Comparison of ENCODE assay signal across 18 mouse cellular contexts in the genomic region with DNA sequence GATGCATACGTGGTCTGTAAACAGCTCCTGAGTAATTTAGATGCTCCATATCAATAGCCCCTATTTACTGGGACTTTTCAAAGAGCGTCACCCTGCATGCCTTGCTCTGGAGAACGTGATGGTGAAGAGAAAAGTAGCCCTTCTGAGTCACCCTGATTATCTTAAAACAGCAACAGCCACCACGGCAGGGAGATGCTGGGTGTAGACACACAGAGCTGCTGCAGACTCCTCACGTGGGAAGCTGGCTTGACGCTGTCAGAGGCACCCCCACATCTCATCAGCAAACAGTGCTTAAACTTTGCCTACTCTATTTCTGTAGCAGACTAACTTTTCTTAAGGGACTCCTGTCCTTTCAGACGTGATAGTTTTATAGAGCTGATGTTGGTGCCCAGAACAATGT.
DNase-seq lines count a peak whose midpoint lies in the region; ATAC-seq lines count a peak whose summit lies in the region.
"Had no signal": no experiment of that assay in that cellular context is flagged by ENCODE, and none has a peak within 500 bp of the region (broad histone marks: within the 10 kb centered on the region; RNA-seq: fewer than 3 reads in every experiment).

No protein-coding gene starts in this region.

- H3K9me3 ChIP-seq in heart, embryonic 13.5 days: no peaks in the 10 kb centered on the region
- H3K9me3 ChIP-seq in heart, embryonic 10.5 days: no peaks in the 10 kb centered on the region
- H3K9me3 ChIP-seq: embryonic facial prominence, embryonic 13.5 days; hindbrain, embryonic 10.5 days; limb, embryonic 10.5 days; liver, embryonic 13.5 days; megakaryocyte, embryonic 14.5 days had no signal

- H3K4me2 ChIP-seq in heart, embryonic 13.5 days: peak overlapping the region; percentile 22
- H3K4me2 ChIP-seq: embryonic facial prominence, embryonic 13.5 days; liver, embryonic 13.5 days had no signal

- WGBS in heart, embryonic 13.5 days: 9% methylated on average over 7 of the region's 7 CpGs
- WGBS in heart, embryonic 10.5 days: 27% methylated on average over 7 of the region's 7 CpGs

- no peaks in the 10 kb centered on the region for H3K27me3 ChIP-seq in heart, embryonic 13.5 days (replicated peaks)
- no peaks in the 10 kb centered on the region for H3K27me3 ChIP-seq in heart, embryonic 10.5 days (ENCODE audit: insufficient read depth, poor library complexity, severe bottlenecking)
- H3K27me3 ChIP-seq: embryonic facial prominence, embryonic 13.5 days; liver, embryonic 13.5 days; megakaryocyte, embryonic 14.5 days had no signal

- H3K9ac ChIP-seq in heart, embryonic 13.5 days: no peak overlapping the region
- H3K9ac ChIP-seq: embryonic facial prominence, embryonic 13.5 days; liver, embryonic 13.5 days had no signal

- no peaks in the 10 kb centered on the region for H3K36me3 ChIP-seq in heart, embryonic 13.5 days
- no peaks in the 10 kb centered on the region for H3K36me3 ChIP-seq in heart, embryonic 10.5 days
- H3K36me3 ChIP-seq: embryonic facial prominence, embryonic 13.5 days; hindbrain, embryonic 10.5 days; limb, embryonic 10.5 days; liver, embryonic 13.5 days had no signal

- H3K27ac ChIP-seq in heart, embryonic 13.5 days (replicated peaks): no peak overlapping the region
- H3K27ac ChIP-seq in heart, embryonic 10.5 days: no peak overlapping the region
- H3K27ac ChIP-seq: embryonic facial prominence, embryonic 13.5 days; hindbrain, embryonic 10.5 days; limb, embryonic 10.5 days; liver, embryonic 13.5 days; stomach, postnatal 0 days had no signal

- DNase-seq in heart, embryonic 10.5 days (ENCODE audit: low spot score): no peak
- peak; percentile 19 for DNase-seq in MEL-GATA-1-ER (ENCODE audit: extremely low read depth, low read depth)
- DNase-seq in left cerebral cortex, adult 18-20 months (ENCODE audit: low spot score in 2 of 2): peak; percentile 28 to 68
- DNase-seq in right cerebral cortex, postnatal 10 days (ENCODE audit: low spot score in 2 of 2): peak; percentile 53 to 59
- DNase-seq in adrenal gland, adult 8-10 months: no peak
- DNase-seq in layer of hippocampus, adult 9-11 months: no peak
- no peak for DNase-seq in urinary bladder, postnatal 36 days (ENCODE audit: low spot score in 2 of 2)
- DNase-seq: adrenal gland, adult 2 months; cerebellum, adult 2 months; liver, embryonic 13.5 days; lung, postnatal 10 days; thymus, postnatal 36 days had no signal

- H3K4me1 ChIP-seq in heart, embryonic 13.5 days: peaks cover 15% of the 10 kb centered on the region
- H3K4me1 ChIP-seq in heart, embryonic 10.5 days: peaks cover 17% of the 10 kb centered on the region; the same call in 1 of the 2 replicates
- H3K4me1 ChIP-seq: embryonic facial prominence, embryonic 13.5 days; hindbrain, embryonic 10.5 days; limb, embryonic 10.5 days; liver, embryonic 13.5 days had no signal

- no peak overlapping the region for H3K4me3 ChIP-seq in heart, embryonic 13.5 days
- H3K4me3 ChIP-seq in heart, embryonic 10.5 days: no peak overlapping the region
- H3K4me3 ChIP-seq: embryonic facial prominence, embryonic 13.5 days; hindbrain, embryonic 10.5 days; limb, embryonic 10.5 days; liver, embryonic 13.5 days; megakaryocyte, embryonic 14.5 days had no signal

- ATAC-seq in heart, embryonic 13.5 days (ENCODE audit: extremely low read depth, insufficient number of reproducible peaks, low FRiP score, low TSS enrichment): no peak

Comparison
In these comparisons a context has a peak if more than half of its experiments do, and no peak if none do; other contexts are left out.
1. DNase-seq: peak in MEL-GATA-1-ER (single experiment), left cerebral cortex, adult 18-20 months (2 of 2) and right cerebral cortex, postnatal 10 days (2 of 2); none in heart, embryonic 10.5 days (single experiment), adrenal gland, adult 8-10 months (single experiment), layer of hippocampus, adult 9-11 months (single experiment) and urinary bladder, postnatal 36 days (0 of 2).